ENCODE assay signal across 26 mouse cellular contexts in the genomic region with DNA sequence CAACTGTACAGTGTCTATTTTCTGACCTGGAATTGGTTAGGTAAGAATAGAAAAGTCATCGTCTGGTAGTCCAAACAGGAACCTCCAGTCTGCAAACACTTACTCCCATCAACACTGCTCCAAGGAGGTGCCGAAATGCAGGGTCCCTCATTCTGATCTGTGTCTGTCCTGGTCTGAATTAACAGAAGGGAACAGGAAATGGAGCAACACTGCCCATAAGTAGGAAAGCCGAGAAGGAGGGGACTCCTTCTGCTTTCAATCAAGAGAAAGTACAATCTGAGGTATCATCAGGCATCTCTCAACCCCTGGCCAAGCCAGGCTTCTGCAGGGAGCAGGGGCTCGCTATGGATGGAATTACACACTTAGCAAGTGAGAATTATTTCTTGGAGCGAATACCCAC.
DNase-seq lines count a peak whose midpoint lies in the region; ATAC-seq lines count a peak whose summit lies in the region.
"Had no signal": no experiment of that assay in that cellular context is flagged by ENCODE, and none has a peak within 500 bp of the region (broad histone marks: within the 10 kb centered on the region; RNA-seq: fewer than 3 reads in every experiment).

No protein-coding gene starts in this region.

- H3K4me3 ChIP-seq in heart, embryonic 10.5 days = no peak overlapping the region
- H3K4me3 ChIP-seq in hindbrain, embryonic 11.5 days (ENCODE audit: low read depth, low read length) = no peak overlapping the region
- no peak overlapping the region for H3K4me3 ChIP-seq in hindbrain, embryonic 12.5 days
- H3K4me3 ChIP-seq: forebrain, embryonic 15.5 days; hindbrain, embryonic 15.5 days; left cerebral cortex, adult 2 months; limb, embryonic 12.5 days; liver, embryonic 15.5 days; myocyte; neural tube, embryonic 12.5 days had no signal

- no peak for DNase-seq in heart, embryonic 10.5 days (ENCODE audit: low spot score)
- no peak for DNase-seq in heart, adult 9 months (ENCODE audit: low spot score in 2 of 2)
- peak; percentile 19 for DNase-seq in hindbrain, embryonic 11.5 days (ENCODE audit: low spot score)
- DNase-seq in embryo, embryonic 11 days = peak; percentile 22
- no peak for DNase-seq in layer of hippocampus, postnatal 14 days (ENCODE audit: low spot score in 2 of 2)
- DNase-seq: adrenal gland, adult 8-10 months; cerebellum, adult 8-10 months; cerebellum, postnatal 25 days; heart, postnatal 10 days; kidney, adult 11 months; kidney, postnatal 14 days; lung, embryonic 14.5 days; lung, postnatal 14 days; thymus, adult 2 months; thymus, postnatal 36 days had no signal

- H3K36me3 ChIP-seq in heart, embryonic 10.5 days = no peaks in the 10 kb centered on the region
- no peaks in the 10 kb centered on the region for H3K36me3 ChIP-seq in hindbrain, embryonic 11.5 days (ENCODE audit: control insufficient read depth, insufficient read depth, low read length)
- no peaks in the 10 kb centered on the region for H3K36me3 ChIP-seq in hindbrain, embryonic 12.5 days
- H3K36me3 ChIP-seq: forebrain, embryonic 15.5 days; hindbrain, embryonic 15.5 days; limb, embryonic 12.5 days; liver, embryonic 15.5 days; neural tube, embryonic 12.5 days had no signal

- no peaks in the 10 kb centered on the region for H3K9me3 ChIP-seq in heart, embryonic 10.5 days
- H3K9me3 ChIP-seq in hindbrain, embryonic 11.5 days (ENCODE audit: control insufficient read depth, low read length) = no peaks in the 10 kb centered on the region
- no peaks in the 10 kb centered on the region for H3K9me3 ChIP-seq in hindbrain, embryonic 12.5 days (replicated peaks)
- H3K9me3 ChIP-seq: forebrain, embryonic 15.5 days; hindbrain, embryonic 15.5 days; limb, embryonic 12.5 days; liver, embryonic 15.5 days; neural tube, embryonic 12.5 days had no signal

- H3K27me3 ChIP-seq in heart, embryonic 10.5 days (ENCODE audit: insufficient read depth, poor library complexity, severe bottlenecking) = no peaks in the 10 kb centered on the region
- H3K27me3 ChIP-seq in hindbrain, embryonic 11.5 days (ENCODE audit: control insufficient read depth, insufficient read depth, low read length) = no peaks in the 10 kb centered on the region
- H3K27me3 ChIP-seq in hindbrain, embryonic 12.5 days = no peaks in the 10 kb centered on the region
- H3K27me3 ChIP-seq: forebrain, embryonic 15.5 days; hindbrain, embryonic 15.5 days; limb, embryonic 12.5 days; liver, embryonic 15.5 days; neural tube, embryonic 12.5 days had no signal

- peaks cover 20% of the 10 kb centered on the region for H3K4me1 ChIP-seq in heart, embryonic 10.5 days
- no peaks in the 10 kb centered on the region for H3K4me1 ChIP-seq in hindbrain, embryonic 11.5 days (replicated peaks; ENCODE audit: control insufficient read depth, insufficient read depth, low read length)
- H3K4me1 ChIP-seq in hindbrain, embryonic 12.5 days = no peaks in the 10 kb centered on the region
- H3K4me1 ChIP-seq: forebrain, embryonic 15.5 days; hindbrain, embryonic 15.5 days; liver, embryonic 15.5 days; neural tube, embryonic 12.5 days had no signal

- WGBS in heart, embryonic 10.5 days = 24% methylated on average over 5 of the region's 5 CpGs
- 56% methylated on average over 5 of the region's 5 CpGs for WGBS in hindbrain, embryonic 11.5 days
- WGBS in hindbrain, embryonic 12.5 days = 65% methylated on average over 5 of the region's 5 CpGs

- no peak overlapping the region for H3K9ac ChIP-seq in hindbrain, embryonic 11.5 days (ENCODE audit: low read depth, low read length)
- H3K9ac ChIP-seq in hindbrain, embryonic 12.5 days = no peak overlapping the region
- H3K9ac ChIP-seq: forebrain, embryonic 15.5 days; hindbrain, embryonic 15.5 days; limb, embryonic 12.5 days; liver, embryonic 15.5 days; lung, embryonic 14.5 days; neural tube, embryonic 12.5 days had no signal

- no peak overlapping the region for H3K4me2 ChIP-seq in hindbrain, embryonic 11.5 days (replicated peaks; ENCODE audit: low read depth, low read length)
- H3K4me2 ChIP-seq in hindbrain, embryonic 12.5 days (replicated peaks) = no peak overlapping the region
- H3K4me2 ChIP-seq: forebrain, embryonic 15.5 days; hindbrain, embryonic 15.5 days; limb, embryonic 12.5 days; liver, embryonic 15.5 days; lung, embryonic 14.5 days; neural tube, embryonic 12.5 days had no signal

- H3K27ac ChIP-seq in heart, embryonic 10.5 days = peak overlapping the region; percentile 31; the same call in 1 of the 2 replicates
- no peak overlapping the region for H3K27ac ChIP-seq in hindbrain, embryonic 11.5 days (ENCODE audit: low read depth, low read length)
- H3K27ac ChIP-seq in hindbrain, embryonic 12.5 days = no peak overlapping the region
- H3K27ac ChIP-seq: forebrain, embryonic 15.5 days; hindbrain, embryonic 15.5 days; left cerebral cortex, adult 2 months; limb, embryonic 12.5 days; liver, embryonic 15.5 days; neural tube, embryonic 12.5 days had no signal

- ATAC-seq in hindbrain, embryonic 11.5 days (ENCODE audit: low FRiP score) = no peak
- ATAC-seq in hindbrain, embryonic 12.5 days (ENCODE audit: low FRiP score) = no peak
- ATAC-seq in frontal cortex, adult (ENCODE audit: low TSS enrichment) = no peak
- ATAC-seq: forebrain, embryonic 15.5 days; inflammation-experienced regulatory T-cells, adult 6 months; midbrain, embryonic 16.5 days had no signal

Comparison
In these comparisons a context has a peak if more than half of its experiments do, and no peak if none do; other contexts are left out.
1. DNase-seq: peak in hindbrain, embryonic 11.5 days (single experiment) and embryo, embryonic 11 days (single experiment); none in heart, embryonic 10.5 days (single experiment), heart, adult 9 months (0 of 2) and layer of hippocampus, postnatal 14 days (0 of 2).